Mouse (Mus musculus) liver, postnatal 0 days (tissue): ENCODE measurements around the gene Pde4dip. TPM values are rescaled to one million over a fixed set of nuclear protein-coding genes. Genes with fewer than 3 reads are reported as not detected.

Experiments
- ATAC-seq: fragments of 200-750 bp; cut with Nextera tagmentation; 2 replicates; pipeline ENCODE4 v1.8.0; 2017; ENCODE audit warnings: mild to moderate bottlenecking, moderate library complexity
- DNase-seq: peaks from one replicate; pipeline ENCODE4 v3.0.0-alpha.2; 2016
- H3K27ac ChIP-seq: fragments of 300-500 bp; sonication (generic); 2 replicates; pipeline ENCODE4 v1.5.1; 2014; ENCODE audit warnings: antibody characterized with exemption, moderate library complexity, mild to moderate bottlenecking, low read depth
- H3K27me3 ChIP-seq: fragments of 300-500 bp; sonication (generic); 2 replicates; pipeline ENCODE4 v1.6.1; 2014; ENCODE audit warnings: low read length, control low read depth, mixed read lengths; ENCODE audit not compliant: insufficient read depth
- H3K36me3 ChIP-seq: fragments of 300-500 bp; sonication (generic); replicated peaks from 2 replicates; pipeline ENCODE4 v1.6.1; 2014; ENCODE audit warnings: mild to moderate bottlenecking, control low read depth, low read length, moderate library complexity, mixed read lengths; ENCODE audit not compliant: insufficient read depth
- H3K4me1 ChIP-seq: fragments of 300-500 bp; sonication (generic); 2 replicates; pipeline ENCODE4 v1.6.1; 2014; ENCODE audit warnings: antibody characterized with exemption, mild to moderate bottlenecking, control low read depth; ENCODE audit not compliant: insufficient read depth
- H3K4me2 ChIP-seq: fragments of 300-500 bp; sonication (generic); 2 replicates; pipeline ENCODE4 v1.6.1; 2014; ENCODE audit warnings: low read depth, mild to moderate bottlenecking, low read length, moderate library complexity, mixed read lengths
- H3K4me3 ChIP-seq: fragments of 300-500 bp; sonication (generic); 2 replicates; pipeline ENCODE4 v1.5.1; 2014; ENCODE audit warnings: low read depth, low read length
- H3K9ac ChIP-seq: fragments of 300-500 bp; sonication (generic); replicated peaks from 2 replicates; pipeline ENCODE4 v1.6.1; 2014; ENCODE audit warnings: mild to moderate bottlenecking, moderate library complexity
- H3K9me3 ChIP-seq: fragments of 300-500 bp; sonication (generic); 2 replicates; pipeline ENCODE4 v1.6.1; 2016; ENCODE audit warnings: mild to moderate bottlenecking, control low read depth, low read length, mixed read lengths
- CTCF ChIP-seq: sonication (generic); IDR thresholded peaks from 2 replicates; pipeline ENCODE4 v1.5.1; 2016; ENCODE audit warnings: antibody characterized with exemption, low read depth
- EP300 ChIP-seq: IDR thresholded peaks from 2 replicates; pipeline ENCODE4 v1.6.1; 2016; ENCODE audit warnings: antibody characterized with exemption, low read depth, mild to moderate bottlenecking
- WGBS: fragments of 180-500 bp; shearing (Covaris S2); extraction: QIAGEN DNeasy Blood & Tissue Kit; methylation state at CpG from one replicate; pipeline ENCODE4 v1.1.7; 2014; ENCODE audit not compliant: insufficient replicate concordance; 5-methylcytosine and 5-hydroxymethylcytosine counted together
- polyA plus RNA-seq: library from polyadenylated mRNA; unstranded; fragments of >200 nt; fragmentation: Nextera tagmentation; extraction: Ambion mirVana; gene quantifications from 2 replicates; pipeline ENCODE4 v1.2.1, GENCODE M21; 2015

The Pde4dip gene
- polyA plus RNA-seq, 1 experiment from 2014 or later, result 8.1 TPM

DNA sequence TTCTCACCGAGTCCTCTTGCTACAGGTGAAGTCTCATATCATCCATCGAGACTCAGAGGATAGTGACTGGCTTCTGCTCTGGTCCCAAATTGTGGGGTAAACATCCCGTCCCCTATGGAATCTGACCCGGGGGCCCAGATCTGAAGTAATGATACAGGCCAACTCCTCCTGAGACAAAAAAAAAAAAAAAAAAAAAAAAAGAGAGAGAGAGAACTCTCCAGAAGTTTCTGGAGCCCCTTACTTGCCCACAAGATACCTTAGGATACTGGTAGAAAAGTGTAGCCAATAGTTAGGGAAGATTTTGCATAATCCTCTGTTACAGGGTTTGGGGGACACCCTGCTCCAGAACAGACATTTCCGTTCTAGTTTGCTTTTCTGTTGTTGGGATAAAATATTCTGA lies 205.9 kb downstream of the Pde4dip start:
- WGBS, result 24% methylated on average over 5 of the region's 5 CpGs
- DNase-seq (no peak), ATAC-seq (no peak)
- Histone ChIP-seq H3K27ac (no peak overlapping the region), H3K4me2 (peak overlapping the region; percentile 88), H3K9ac (no peak overlapping the region; the same call in 1 of the 2 replicates), H3K4me3 (peak overlapping the region; percentile 51), H3K27me3 (no peaks in the 10 kb centered on the region; the same call in 1 of the 2 replicates), H3K36me3 (no peaks in the 10 kb centered on the region), H3K9me3 (no peaks in the 10 kb centered on the region), H3K4me1 (peaks cover 14% of the 10 kb centered on the region)
- TF ChIP-seq CTCF (no peak), EP300 (no peak)

DNA sequence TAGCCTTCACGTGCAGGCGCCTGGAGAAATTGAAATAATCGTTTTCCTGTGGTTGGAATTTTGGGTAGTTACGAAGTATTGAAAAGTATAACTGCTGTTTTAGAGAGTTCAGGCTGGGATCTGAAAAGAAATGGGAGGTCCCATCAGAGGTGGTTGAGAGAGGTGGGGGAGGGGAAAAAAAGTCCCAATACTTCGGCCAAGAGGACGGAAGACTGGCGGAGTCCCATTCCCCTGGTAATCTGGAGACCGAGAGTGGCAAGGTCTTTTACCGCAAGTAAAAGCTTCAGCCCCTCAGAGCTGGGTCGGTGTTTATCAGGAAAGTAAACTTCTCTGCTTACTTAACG lies 206.4 kb downstream of the Pde4dip start:
- Histone ChIP-seq H3K36me3 (no peaks in the 10 kb centered on the region), H3K4me1 (peaks cover 14% of the 10 kb centered on the region), H3K4me2 (peak overlapping the region; percentile 88), H3K9ac (peak overlapping the region; percentile 45; the same call in 1 of the 2 replicates), H3K4me3 (peak overlapping the region; percentile 51), H3K27ac (no peak overlapping the region), H3K9me3 (no peaks in the 10 kb centered on the region), H3K27me3 (no peaks in the 10 kb centered on the region; the same call in 1 of the 2 replicates)
- WGBS, result 4% methylated on average over 11 of the region's 11 CpGs
- DNase-seq, result no peak
- TF ChIP-seq CTCF (no peak), EP300 (no peak)
- no peak for ATAC-seq

DNA sequence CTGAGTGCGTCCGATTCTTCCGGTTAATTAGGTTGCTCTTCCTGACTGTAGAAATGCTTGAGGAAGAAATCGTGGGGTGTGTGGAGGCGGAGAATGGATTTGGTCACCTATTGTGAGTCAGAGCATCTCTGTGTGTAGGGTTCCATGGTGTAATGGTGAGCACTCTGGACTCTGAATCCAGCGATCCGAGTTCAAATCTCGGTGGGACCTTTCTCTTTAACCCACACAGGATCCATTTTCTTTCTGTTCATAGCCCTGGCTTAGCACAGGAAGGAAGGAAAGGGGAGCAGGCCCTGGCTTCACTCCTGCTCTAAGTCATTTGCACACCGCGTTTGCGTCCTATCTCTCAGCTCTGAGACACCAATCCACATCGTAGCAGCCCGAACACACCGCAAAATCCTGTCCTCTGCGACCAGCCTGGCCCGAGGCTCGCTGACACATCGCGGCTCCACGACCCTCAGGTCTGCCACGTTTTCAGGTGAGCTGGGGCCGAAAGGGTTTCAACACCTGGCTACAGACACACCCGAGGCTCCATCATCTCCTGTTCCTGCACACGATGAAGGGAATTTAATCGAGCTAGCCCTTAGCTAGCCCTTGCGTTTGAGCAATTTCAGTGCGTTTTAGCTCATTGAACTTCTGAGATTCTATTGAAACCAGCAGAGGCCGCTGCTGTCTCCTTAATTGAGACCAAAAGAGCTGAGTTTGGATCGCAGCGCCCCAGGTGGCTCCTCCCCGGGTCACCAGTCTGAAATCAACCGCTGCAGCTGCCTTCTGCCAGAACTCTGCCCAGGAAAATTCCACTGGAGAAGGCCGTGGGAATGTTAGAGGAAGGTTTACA lies 207.0 kb downstream of the Pde4dip start:
- H3K27me3 ChIP-seq, result no peaks in the 10 kb centered on the region; the same call in 1 of the 2 replicates
- DNase-seq (peak; percentile 73), ATAC-seq (peak; percentile 69)
- WGBS, result 1% methylated on average over 33 of the region's 33 CpGs
- no peaks in the 10 kb centered on the region for H3K9me3 ChIP-seq
- H3K4me1 ChIP-seq, result peaks cover 14% of the 10 kb centered on the region
- H3K4me3 ChIP-seq, result peak overlapping the region; percentile 51
- H3K27ac ChIP-seq, result no peak overlapping the region
- H3K4me2 ChIP-seq, result peak overlapping the region; percentile 88
- TF ChIP-seq CTCF (peak; percentile 72), EP300 (no peak)
- no peaks in the 10 kb centered on the region for H3K36me3 ChIP-seq
- peak overlapping the region; percentile 45 for H3K9ac ChIP-seq

DNA sequence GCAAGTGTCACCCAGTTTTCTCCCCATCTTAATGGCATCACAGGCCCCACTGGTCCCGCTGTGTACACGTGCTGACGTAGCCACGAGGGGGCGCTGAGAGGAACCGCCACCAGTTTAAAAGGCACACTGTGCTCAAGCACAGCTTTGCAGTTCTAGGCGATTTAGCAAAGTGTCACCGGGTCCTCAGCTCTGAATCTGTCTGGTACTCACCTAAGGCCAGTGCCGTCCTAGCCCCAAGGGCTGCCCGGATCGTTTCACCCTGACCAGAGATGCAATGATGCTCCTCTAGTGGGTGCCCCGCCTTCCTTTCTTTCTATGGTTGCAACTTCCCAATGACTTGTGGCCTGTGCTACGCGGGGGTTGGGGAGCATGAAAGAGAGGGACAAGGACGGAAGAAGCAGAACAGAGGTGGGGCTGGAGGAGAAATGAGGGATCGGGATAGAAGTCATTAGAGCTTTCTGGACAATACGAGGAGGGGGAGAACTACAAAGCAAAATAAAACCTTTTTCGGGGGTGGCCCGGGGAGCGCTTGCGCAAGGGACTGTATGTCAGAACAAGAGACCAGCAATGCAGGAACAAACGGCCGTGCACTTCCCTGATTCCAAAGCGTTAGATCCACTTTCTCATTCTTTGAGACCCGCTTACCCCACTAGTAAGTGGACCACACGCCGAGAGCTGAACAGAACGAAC lies 207.7 kb downstream of the Pde4dip start:
- Histone ChIP-seq H3K9me3 (no peaks in the 10 kb centered on the region), H3K27me3 (no peaks in the 10 kb centered on the region; the same call in 1 of the 2 replicates), H3K9ac (0 out of 2 replicates have a peak overlapping the region, but pooled peaks have one; percentile 2), H3K4me2 (peak overlapping the region; percentile 88), H3K36me3 (no peaks in the 10 kb centered on the region), H3K4me1 (peaks cover 14% of the 10 kb centered on the region), H3K4me3 (peak overlapping the region; percentile 51), H3K27ac (no peak overlapping the region)
- WGBS, result 2% methylated on average over 28 of the region's 28 CpGs
- ATAC-seq, result peak; percentile 71
- TF ChIP-seq CTCF, result peak; percentile 86
- no peak for TF ChIP-seq EP300
- peak; percentile 84 for DNase-seq

DNA sequence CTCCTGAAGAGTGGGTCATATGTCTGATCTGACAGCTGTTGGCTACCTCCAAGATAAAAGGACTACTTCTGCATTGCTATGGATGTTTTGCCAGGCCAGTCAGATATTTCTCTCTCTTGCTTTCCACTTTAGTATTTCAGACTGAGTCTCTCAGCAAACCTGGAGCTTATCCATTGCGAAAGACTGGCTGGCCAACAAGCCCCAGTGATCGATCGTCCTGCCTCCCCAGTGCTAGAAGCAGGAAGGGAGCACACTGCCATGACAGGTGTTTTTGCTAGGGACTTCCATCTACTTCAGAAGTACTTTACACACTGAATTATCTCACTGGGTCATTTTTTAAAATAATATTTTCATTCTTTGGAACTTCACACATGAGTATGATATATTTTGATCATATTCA lies 210.1 kb downstream of the Pde4dip start:
- 41% methylated on average over 3 of the region's 3 CpGs for WGBS
- H3K9me3 ChIP-seq, result no peaks in the 10 kb centered on the region
- no peaks in the 10 kb centered on the region for H3K36me3 ChIP-seq
- H3K9ac ChIP-seq, result no peak overlapping the region
- no peaks in the 10 kb centered on the region; the same call in 1 of the 2 replicates for H3K27me3 ChIP-seq
- DNase-seq (peak; percentile 59), ATAC-seq (0 out of 2 replicates have a peak, but pooled peaks have one; percentile 37)
- H3K4me3 ChIP-seq, result no peak overlapping the region
- no peak overlapping the region for H3K27ac ChIP-seq
- no peak for TF ChIP-seq EP300
- TF ChIP-seq CTCF, result no peak
- no peak overlapping the region for H3K4me2 ChIP-seq
- peaks cover 14% of the 10 kb centered on the region for H3K4me1 ChIP-seq

DNA sequence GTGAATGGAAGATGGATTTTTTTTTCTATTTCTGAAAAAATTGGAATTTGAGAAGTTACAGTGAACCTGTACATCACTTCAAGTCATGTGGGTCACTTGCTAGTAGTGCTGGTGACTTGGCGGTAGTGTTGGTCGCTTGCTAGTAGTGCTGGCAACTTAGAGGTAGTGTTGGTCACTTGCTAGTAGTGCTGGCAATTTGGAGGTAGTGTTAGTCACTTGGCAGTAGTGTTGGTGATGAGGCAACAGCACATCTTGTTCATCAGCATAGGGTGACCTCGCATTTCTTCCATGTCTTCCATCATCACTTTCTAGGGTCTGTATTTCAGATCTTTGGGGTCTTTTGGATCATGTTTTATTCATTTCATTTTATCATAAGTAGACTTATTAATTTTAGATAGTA lies 212.4 kb downstream of the Pde4dip start:
- H3K9ac ChIP-seq, result no peak overlapping the region
- WGBS, result 78% methylated on average over 3 of the region's 3 CpGs
- H3K9me3 ChIP-seq, result no peaks in the 10 kb centered on the region
- ATAC-seq (no peak), DNase-seq (no peak)
- no peak overlapping the region for H3K27ac ChIP-seq
- H3K36me3 ChIP-seq, result no peaks in the 10 kb centered on the region
- no peak overlapping the region for H3K4me3 ChIP-seq
- TF ChIP-seq EP300 (no peak), CTCF (no peak)
- H3K4me1 ChIP-seq, result peaks cover 1% of the 10 kb centered on the region
- H3K4me2 ChIP-seq, result no peak overlapping the region
- no peaks in the 10 kb centered on the region for H3K27me3 ChIP-seq
